ENCODE assay signal across 8 mouse cellular contexts in the genomic region with DNA sequence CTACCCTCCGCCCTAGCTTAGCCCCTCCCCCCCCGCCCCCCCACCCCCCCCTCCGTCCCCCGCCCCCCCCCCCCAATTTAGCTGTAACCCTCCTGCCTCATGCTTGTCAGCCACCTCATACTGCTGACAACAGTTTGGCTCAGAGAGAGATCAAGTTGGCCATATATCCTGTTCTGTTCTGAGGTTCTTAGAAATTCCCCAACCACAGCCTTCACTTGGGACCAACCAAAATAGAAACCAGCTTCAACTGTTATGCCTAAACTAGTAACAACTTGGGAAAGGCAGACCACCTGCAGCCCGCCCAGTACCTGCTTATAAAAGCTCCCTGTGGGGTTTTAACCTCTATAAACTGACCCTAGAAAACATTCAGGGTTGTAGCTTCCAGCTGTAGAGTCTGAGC.
DNase-seq lines count a peak whose midpoint lies in the region; ATAC-seq lines count a peak whose summit lies in the region.

No protein-coding gene starts in this region.

- peaks cover 18% of the 10 kb centered on the region for H3K9me3 ChIP-seq in megakaryocyte, embryonic 14.5 days
- no peaks in the 10 kb centered on the region for H3K9me3 ChIP-seq in embryonic facial prominence, embryonic 12.5 days
- H3K9me3 ChIP-seq in intestine, embryonic 14.5 days (ENCODE audit: control insufficient read depth, low read length), result no peaks in the 10 kb centered on the region
- no peaks in the 10 kb centered on the region for H3K9me3 ChIP-seq in neural tube, embryonic 15.5 days (replicated peaks)

- H3K4me1 ChIP-seq in megakaryocyte, embryonic 14.5 days, result peaks cover 72% of the 10 kb centered on the region
- H3K4me1 ChIP-seq in embryonic facial prominence, embryonic 12.5 days, result peaks cover 8% of the 10 kb centered on the region; the same call in 1 of the 2 replicates
- H3K4me1 ChIP-seq in intestine, embryonic 14.5 days (replicated peaks; ENCODE audit: control insufficient read depth, insufficient read depth, low read length), result peaks cover 6% of the 10 kb centered on the region
- H3K4me1 ChIP-seq in neural tube, embryonic 15.5 days, result peaks cover 3% of the 10 kb centered on the region; the same call in 1 of the 2 replicates

- H3K27ac ChIP-seq in embryonic facial prominence, embryonic 12.5 days, result no peak overlapping the region
- H3K27ac ChIP-seq in intestine, embryonic 14.5 days (ENCODE audit: low read depth), result no peak overlapping the region
- H3K27ac ChIP-seq in neural tube, embryonic 15.5 days (replicated peaks), result no peak overlapping the region

- no peak for DNase-seq in intestine, embryonic 14.5 days (ENCODE audit: low spot score)
- no peak for DNase-seq in right cerebral cortex, postnatal 25 days
- DNase-seq in kidney, adult 11 months, result no peak

- 33% methylated on average over 1 of the region's 5 CpGs for WGBS in embryonic facial prominence, embryonic 12.5 days
- WGBS in intestine, embryonic 14.5 days, result 16% methylated on average over 3 of the region's 5 CpGs
- 28% methylated on average over 3 of the region's 5 CpGs for WGBS in neural tube, embryonic 15.5 days

- no peak for ATAC-seq in megakaryocyte, adult 5-6 weeks (ENCODE audit: poor library complexity, severe bottlenecking)
- no peak for ATAC-seq in embryonic facial prominence, embryonic 12.5 days (ENCODE audit: insufficient number of reproducible peaks, insufficient read depth, low FRiP score, low TSS enrichment)
- ATAC-seq in intestine, embryonic 14.5 days (replicated peaks; ENCODE audit: low FRiP score, low TSS enrichment, low read depth), result no peak
- no peak for ATAC-seq in neural tube, embryonic 15.5 days (ENCODE audit: low FRiP score)
- no peak for ATAC-seq in megakaryocyte-erythroid progenitor cell, adult 5-6 weeks (replicated peaks; ENCODE audit: low FRiP score, low TSS enrichment, poor library complexity, severe bottlenecking)

- peaks cover 48% of the 10 kb centered on the region for H3K36me3 ChIP-seq in megakaryocyte, embryonic 14.5 days (replicated peaks; ENCODE audit: low read length)
- peaks cover 28% of the 10 kb centered on the region for H3K36me3 ChIP-seq in embryonic facial prominence, embryonic 12.5 days
- H3K36me3 ChIP-seq in intestine, embryonic 14.5 days (ENCODE audit: control insufficient read depth, insufficient read depth, low read length), result peaks cover 26% of the 10 kb centered on the region
- no peaks in the 10 kb centered on the region for H3K36me3 ChIP-seq in neural tube, embryonic 15.5 days

- H3K4me3 ChIP-seq in megakaryocyte, embryonic 14.5 days (replicated peaks), result peak overlapping the region; percentile 97
- peak overlapping the region; percentile 66 for H3K4me3 ChIP-seq in embryonic facial prominence, embryonic 12.5 days
- peak overlapping the region; percentile 60 for H3K4me3 ChIP-seq in intestine, embryonic 14.5 days (ENCODE audit: low read depth, low read length)
- H3K4me3 ChIP-seq in neural tube, embryonic 15.5 days (replicated peaks), result no peak overlapping the region

- no peaks in the 10 kb centered on the region for H3K27me3 ChIP-seq in megakaryocyte, embryonic 14.5 days (replicated peaks)
- no peaks in the 10 kb centered on the region for H3K27me3 ChIP-seq in embryonic facial prominence, embryonic 12.5 days
- H3K27me3 ChIP-seq in intestine, embryonic 14.5 days (replicated peaks; ENCODE audit: control insufficient read depth, insufficient read depth, low read length), result no peaks in the 10 kb centered on the region
- no peaks in the 10 kb centered on the region for H3K27me3 ChIP-seq in neural tube, embryonic 15.5 days (replicated peaks)

- H3K9ac ChIP-seq in embryonic facial prominence, embryonic 12.5 days, result no peak overlapping the region
- no peak overlapping the region for H3K9ac ChIP-seq in intestine, embryonic 14.5 days (ENCODE audit: low read length)
- H3K9ac ChIP-seq in neural tube, embryonic 15.5 days (replicated peaks), result no peak overlapping the region

- H3K4me2 ChIP-seq in embryonic facial prominence, embryonic 12.5 days (replicated peaks), result peak overlapping the region; percentile 57
- peak overlapping the region; percentile 58 for H3K4me2 ChIP-seq in intestine, embryonic 14.5 days (ENCODE audit: low read length)
- peak overlapping the region; percentile 81 for H3K4me2 ChIP-seq in neural tube, embryonic 15.5 days
